Mouse (Mus musculus) spleen, postnatal 4 days (tissue): ENCODE data around the gene Tns1.
A peak's percentile ranks its signal among the peaks of the same experiment; 100 is the strongest.

Experiments
- DNase-seq, 2 experiments: peaks; one replicate each; pipeline ENCODE4 v3.0.0; 2022; ENCODE audit warnings: low spot score in 2 of 2

Tns1 gene

DNA sequence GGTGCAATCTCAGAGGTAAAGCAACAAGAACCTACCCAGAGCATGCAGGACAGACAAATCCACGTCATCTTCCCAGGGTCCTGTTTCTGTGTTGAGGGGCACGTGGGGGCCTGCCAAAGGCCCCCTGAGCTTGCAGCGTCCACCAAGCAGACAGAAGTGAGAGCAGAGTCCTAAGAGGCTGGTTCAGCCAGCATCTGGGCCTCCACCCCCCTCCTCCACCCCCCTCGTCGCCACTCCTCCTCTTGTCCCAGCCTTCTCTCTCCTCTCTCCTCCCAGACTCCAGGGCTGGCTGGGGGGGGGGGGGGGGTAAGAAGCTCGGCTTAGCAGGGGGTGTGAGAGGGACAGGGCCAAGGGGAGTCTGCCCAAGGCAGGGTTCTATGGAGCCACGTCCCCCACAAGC lies 33.1 kb downstream of the Tns1 start:
- DNase-seq = no peak

DNA sequence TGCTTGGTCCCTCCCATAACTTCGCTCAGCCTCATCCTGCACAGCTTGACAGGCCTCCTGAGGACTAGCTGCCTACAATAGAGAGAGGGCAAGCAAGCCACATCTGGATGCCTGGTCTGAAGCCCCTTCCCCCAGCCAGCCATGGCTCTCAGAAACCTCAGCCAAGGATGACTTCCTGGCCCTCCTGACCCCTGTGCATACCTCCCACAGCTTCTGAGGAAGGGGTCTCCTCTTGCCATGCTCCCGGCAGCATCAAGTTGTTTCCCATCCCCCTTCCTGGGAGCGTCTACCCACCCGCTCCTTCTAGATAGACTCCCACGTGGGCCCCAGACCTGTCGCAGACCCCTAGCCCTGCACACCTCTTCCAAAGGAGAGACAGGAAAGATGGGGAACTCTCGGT lies 33.9 kb downstream of the Tns1 start:
- DNase-seq = no peak

DNA sequence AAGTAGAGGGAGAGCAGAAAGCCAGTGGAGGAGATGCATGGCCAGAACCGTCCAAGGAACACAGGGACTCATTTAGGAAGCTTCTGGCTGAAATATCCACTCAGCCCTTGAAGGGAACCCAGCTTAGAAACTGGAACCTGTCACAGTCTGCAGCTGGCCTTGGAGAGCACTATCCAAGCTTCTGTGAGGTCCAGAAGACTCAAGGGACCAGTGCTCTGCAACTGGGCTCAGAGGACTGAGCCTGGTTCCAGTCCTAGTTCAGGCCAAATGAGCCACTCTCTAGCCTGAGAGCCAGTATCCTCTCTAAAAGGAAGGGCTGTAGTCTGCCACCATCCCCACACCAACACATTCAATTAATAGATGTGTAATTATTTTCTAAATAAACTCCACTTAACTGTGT lies 35.7 kb downstream of the Tns1 start:
- no peak for DNase-seq

DNA sequence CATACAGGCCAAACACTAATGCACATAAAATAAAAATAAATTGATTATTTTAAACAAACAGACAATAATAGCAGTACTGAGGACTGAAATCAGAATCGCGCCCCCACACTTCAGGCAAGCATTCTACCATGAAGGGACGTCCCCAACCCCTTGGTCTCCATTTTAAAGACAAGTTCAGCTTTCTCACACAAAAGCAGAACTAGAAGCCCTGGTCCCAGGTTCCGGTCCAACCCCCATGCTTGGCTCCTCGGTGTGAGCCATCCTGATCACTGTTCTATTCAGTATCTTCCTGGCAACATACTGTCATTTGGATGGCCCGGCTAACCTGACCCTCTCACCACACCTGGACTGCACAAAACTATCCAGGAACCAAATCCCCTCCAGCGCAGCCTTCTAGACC lies 38.7 kb downstream of the Tns1 start:
- no peak for DNase-seq

GRCm38 (mm10) chr1:74084752-74085151 lies 39.5 kb downstream of the Tns1 start:
- no peak for DNase-seq

DNA sequence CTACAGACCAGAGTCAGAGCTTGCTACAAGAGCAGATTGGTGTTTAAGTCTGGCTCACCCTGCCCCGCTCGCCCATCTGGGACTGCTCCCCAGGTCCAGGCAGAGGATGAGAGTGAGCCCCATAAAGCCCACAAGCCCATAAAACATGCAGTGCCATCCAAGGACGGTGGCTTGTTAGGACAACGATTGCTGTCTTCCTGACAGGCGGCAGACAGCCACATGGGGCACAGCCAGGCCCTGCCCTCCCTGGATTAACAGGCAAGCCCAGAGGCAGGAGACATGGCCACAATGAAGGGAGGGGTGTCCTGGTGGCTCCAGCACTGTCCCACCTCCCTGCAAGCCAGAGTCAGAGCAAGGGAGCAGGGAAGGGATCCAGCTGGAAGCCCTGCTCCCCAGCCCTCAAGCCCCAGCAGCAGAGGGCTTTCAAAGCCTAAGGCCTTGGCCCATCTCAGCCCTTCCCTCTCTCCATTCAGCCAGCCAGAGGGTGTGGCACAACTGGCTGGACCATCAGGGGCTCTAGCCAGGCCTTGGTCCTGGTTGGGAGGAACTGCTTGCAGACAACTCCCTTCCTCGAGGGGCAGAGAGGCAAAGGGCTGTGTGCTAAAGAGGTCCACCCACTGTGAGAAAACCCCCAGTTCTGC lies 40.1 kb downstream of the Tns1 start:
- DNase-seq = no peak

GRCm38 (mm10) chr1:74082841-74083463 lies 41.3 kb downstream of the Tns1 start:
- DNase-seq = peak in 1 of 2 experiments; percentile 84

GRCm38 (mm10) chr1:74081573-74081989 lies 42.7 kb downstream of the Tns1 start:
- DNase-seq = no peak

- DNase-seq = peak; percentile 75 to 91
These were observed 46.9 kb downstream of the Tns1 start for GRCm38 (mm10) chr1:74077353-74077752.

- DNase-seq = no peak
These were observed 48.0 kb downstream of the Tns1 start for GRCm38 (mm10) chr1:74076230-74076629.

DNA sequence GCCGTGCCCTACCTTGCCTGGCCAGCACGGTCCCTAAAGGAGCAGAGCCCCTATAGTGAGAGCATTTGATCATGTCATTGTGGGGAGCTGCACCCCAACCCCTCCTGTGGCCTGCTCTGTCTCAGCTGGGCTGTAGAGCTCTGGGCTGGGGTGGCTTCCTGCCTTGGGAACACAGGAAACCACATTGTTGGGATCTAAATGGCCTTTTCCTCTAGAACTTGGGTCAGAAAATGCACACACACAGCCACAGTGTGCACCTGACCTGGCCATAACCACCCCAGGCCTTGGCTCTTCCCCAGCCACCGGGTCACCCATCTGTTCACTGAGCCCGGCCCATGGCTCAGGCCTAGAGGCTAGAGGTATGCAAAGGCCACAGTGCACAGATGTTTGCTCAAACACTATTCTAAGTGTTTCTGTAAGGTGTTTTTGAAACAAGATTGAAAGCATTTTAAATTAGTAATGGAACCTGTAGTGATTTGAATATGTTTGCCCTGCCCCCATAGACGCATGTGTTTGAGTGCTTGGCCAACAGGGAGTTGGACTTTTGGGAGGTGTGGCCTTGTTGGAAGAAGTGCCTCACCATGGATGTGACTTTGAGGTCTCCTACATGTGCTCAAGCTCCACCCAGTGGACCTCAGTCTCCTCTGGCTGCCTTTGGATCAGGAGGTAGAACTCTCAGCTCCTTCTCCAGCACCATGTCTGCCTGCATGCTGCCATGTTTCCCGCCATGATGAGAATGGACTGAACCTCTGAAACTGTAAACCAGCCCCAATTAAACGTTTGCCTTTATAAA lies 49.4 kb downstream of the Tns1 start:
- no peak for DNase-seq

DNA sequence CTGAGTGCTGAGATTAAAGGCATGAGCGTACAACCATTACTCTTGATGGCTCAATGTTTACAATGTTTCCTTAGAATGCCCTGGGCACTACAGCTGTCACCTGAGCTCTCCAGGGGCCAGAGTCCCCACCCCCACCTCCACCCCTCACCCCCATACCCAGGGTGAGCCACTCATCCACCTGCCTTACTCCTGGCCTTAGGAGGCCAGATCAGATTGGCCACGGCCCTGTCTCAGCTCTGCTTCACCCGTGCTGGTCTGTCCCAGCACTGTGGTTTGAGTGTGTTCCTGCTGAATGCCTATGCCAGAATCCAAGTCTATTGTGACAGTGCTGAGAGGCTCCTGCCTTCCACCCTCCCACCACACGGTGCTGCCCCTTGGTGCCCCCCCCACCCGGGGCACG lies 50.5 kb downstream of the Tns1 start:
- DNase-seq = no peak

GRCm38 (mm10) chr1:74070745-74071144 lies 53.5 kb downstream of the Tns1 start:
- DNase-seq = no peak

GRCm38 (mm10) chr1:74070001-74070551 lies 54.2 kb downstream of the Tns1 start:
- no peak for DNase-seq

- no peak for DNase-seq
These were observed 55.0 kb downstream of the Tns1 start for GRCm38 (mm10) chr1:74069085-74069835.

DNA sequence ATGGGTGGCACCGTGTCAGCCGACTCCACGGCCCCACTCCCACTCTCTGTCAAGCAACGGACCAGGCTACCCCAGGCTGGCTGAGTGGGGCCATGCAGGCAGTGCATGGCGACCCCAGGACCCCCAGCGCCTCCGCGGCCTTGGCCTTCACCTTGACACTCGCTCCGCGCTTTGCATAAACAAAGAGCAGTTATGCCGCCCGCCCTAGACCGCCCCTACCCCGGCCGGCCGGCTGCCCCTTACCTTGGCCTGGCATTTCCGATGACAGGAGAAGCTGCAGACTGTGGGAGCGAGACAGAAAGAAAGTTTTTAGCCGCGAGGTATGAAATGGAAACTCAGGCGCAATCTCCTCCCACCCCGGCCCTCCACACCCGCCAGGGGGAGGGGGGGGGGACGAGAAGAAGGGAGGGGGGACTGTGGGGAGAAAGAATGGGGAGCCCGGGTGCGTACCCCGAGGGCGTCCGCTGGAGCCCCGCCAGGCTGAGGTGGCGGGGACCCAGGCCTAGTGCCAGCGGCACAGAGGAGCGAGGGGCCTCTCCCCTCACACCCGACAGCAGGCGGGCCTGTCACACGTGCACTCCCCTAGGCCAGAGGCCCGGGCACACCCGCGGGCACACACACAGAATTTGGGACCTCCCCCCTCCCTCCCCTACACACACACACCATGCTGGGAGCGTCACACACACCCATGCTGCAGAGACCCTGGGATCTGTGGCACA lies 55.7 kb downstream of the Tns1 start:
- no peak for DNase-seq

DNA sequence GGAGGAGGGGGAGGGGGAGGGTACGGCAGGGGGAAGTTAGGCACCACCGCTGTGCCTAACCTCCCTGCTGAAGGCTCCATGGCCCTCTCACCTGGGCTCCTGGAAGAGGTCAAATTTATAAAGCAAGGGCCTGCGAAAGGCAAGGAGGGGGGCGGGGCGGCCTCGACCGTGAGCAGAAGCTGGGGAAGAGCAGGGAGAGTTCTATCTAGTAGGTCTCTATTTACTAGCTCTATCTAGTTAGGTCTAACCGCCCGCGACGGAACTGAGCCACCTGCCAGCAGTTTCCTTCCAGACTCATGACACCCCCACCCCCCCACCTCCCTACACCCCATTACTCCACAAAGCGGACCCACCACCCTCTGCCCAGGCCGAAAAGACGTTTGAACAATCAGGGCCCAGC lies 56.4 kb downstream of the Tns1 start:
- DNase-seq = no peak

- DNase-seq = no peak
These were observed 57.7 kb downstream of the Tns1 start for GRCm38 (mm10) chr1:74066576-74066975.

- no peak for DNase-seq
These were observed 58.2 kb downstream of the Tns1 start for GRCm38 (mm10) chr1:74066061-74066460.

GRCm38 (mm10) chr1:74060046-74060445 lies 64.2 kb downstream of the Tns1 start:
- no peak for DNase-seq

DNA sequence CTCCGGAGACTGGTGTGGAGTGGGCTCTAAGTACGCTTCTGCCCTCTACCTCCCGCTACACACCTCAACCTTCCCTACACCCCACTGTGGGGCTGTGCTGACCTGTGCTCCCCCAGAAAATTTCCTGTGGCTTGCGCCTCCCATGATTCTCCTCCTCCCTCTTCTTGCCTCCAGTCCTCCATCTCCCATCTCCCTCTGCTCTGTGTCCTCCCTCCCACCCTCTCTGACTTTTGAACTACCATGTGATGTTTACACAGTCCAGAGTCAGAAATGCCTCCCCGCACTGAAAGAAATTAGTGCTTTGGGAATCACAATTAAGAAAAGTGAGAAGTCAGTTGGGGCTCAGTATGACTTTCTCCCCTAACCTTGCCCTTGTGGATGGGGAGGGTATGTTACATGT lies 64.7 kb downstream of the Tns1 start:
- no peak for DNase-seq
